Mouse (Mus musculus) CD4-positive naive resting alpha-beta T cell, adult 57 days (primary cell): ENCODE data around the gene Snx18. TPM values are rescaled to one million over a fixed set of nuclear protein-coding genes. Genes with fewer than 3 reads are reported as not detected.

Experiments used
- total RNA-seq: library from RNA; stranded (reverse); gene quantifications from one replicate; pipeline ENCODE4 v1.2.4, GENCODE M21; 2023

Snx18 gene
- total RNA-seq = 41.8 TPM

DNA sequence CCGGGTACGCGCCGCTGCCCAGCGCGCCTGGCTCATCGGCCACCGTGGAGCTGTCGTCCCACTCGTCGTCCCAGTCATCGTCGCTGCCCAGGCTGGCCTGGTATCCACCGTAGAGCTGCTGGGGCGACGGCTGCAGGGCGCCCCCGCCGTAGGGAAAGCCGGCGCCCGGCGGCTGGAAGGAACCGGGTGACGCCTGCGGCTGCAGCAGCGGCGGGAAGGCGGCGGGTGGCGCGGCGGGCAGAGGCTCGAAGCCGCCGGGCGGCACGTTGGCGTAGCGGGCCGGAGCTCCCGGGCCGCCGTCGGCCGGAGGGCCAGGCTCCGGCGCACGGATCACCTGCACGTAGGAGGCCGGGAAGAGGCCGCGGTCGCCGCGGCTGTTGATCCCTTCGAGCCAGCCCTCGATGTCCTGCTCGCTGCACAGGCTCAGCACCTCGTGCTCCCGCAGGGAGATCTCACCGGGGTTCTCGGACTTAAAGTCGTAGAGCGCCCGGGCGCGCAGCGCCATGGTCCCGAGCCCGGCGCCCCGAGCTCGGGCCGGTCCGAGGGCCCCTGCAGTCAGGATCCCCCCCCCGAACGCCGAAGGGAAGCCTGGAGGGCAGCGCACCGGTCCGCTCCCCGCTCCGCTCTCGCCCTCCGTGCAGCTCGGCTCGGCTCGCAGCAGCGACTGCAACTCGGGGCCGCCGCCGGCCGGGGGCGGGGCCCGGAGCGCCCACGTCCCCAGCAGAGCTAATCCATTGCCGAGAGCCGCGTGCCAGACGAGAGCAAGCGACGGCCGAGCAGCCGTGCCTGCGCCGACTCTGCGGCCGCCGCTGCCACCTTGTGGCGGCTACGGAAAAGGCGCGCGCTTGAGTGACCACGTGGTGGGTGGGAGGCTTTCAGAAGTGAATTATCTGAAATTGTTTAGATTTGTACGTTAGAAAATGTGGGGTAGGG lies at the start of gene Snx18:
Gene Snx18, minus strand, starts transcription at position 674 of the 933 bp plus-strand sequence.

GRCm38 (mm10) chr13:113663151-113663779 lies 44.9 kb upstream of the Snx18 start, which contains the start of gene Hspb3:
Gene Hspb3, minus strand, starts transcription at chr13:113663676.

Other genes with a start within 250 kb of the Snx18 start
- gene Hspb3, start 45.1 kb upstream of the Snx18 start, total RNA-seq = not detected
- 11.5 TPM for gene Arl15, start 175.9 kb upstream of the Snx18 start, total RNA-seq